Mouse (Mus musculus): ENCODE measurements at regions not wholly inside any gene's neighbourhood (a gene's known extent, or its start where the extent isn't known, plus 50 kb on each side); places are given as distances from the start of the nearest gene placed in this dataset.

DNA sequence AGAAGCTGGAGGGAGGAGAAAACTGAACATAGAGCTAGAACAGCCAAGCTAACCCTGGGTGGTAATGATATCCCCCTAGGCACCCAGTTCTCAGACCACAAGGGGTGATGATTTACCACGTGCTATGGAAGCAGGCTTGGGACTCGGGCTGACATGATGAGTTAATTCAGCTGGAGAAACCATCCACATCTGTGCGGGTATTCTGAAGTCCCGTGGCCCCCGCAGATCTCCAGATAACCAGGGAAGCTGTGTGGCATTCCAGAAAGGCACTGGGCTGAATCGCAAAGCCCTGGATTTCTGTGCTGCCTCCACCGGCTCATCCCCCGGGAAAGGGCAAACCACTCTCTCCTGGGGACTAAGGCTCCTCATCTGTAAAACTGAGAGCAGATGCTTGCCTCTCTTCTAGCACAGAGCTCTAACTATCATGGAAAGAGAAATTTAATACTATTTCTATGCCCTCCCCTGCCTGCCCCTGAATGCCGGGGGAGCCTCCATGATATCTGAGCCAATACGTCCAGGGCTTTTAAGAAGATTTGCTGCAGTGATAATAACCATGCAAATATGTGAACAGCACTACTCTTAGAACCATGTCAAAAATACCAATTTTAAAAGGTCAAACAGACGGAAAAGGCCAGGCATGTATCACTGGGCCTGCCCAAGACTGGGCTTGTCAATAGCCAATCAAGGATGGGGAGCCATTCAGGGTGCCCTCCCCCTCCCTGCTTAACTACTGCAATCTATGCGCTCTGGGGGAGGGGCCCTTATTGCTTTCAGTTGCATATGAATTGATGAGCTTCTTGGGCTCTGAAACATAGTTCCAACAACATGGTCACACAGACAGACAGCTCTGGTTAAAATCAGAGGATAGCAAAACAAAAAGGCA is 255.5 kb downstream of the Sox4 start:
- Histone ChIP-seq H3K4me2 (ENCODE audit: low read depth) (peak overlapping the region; percentile 12; the same call in 1 of the 2 replicates), H3K27me3 (ENCODE audit: control insufficient read depth, insufficient read depth, low read length) (no peaks in the 10 kb centered on the region), H3K4me1 (ENCODE audit: control insufficient read depth, insufficient read depth, low read length) (peaks cover 11% of the 10 kb centered on the region), H3K9ac (ENCODE audit: low read length) (no peak overlapping the region), H3K36me3 (ENCODE audit: control insufficient read depth, insufficient read depth, low read length) (no peaks in the 10 kb centered on the region), H3K27ac (ENCODE audit: low read depth, low read length) (peak overlapping the region; percentile 72), H3K9me3 (ENCODE audit: control insufficient read depth, low read length) (no peaks in the 10 kb centered on the region), H3K4me3 (ENCODE audit: low read depth, low read length) (no peak overlapping the region)
- ATAC-seq (ENCODE audit: insufficient read depth, low FRiP score, low TSS enrichment) (peak; percentile 65; the same call in 1 of the 2 replicates), DNase-seq (ENCODE audit: low spot score) (peak; percentile 47)
- 27% methylated on average over 12 of the region's 12 CpGs for WGBS

DNA sequence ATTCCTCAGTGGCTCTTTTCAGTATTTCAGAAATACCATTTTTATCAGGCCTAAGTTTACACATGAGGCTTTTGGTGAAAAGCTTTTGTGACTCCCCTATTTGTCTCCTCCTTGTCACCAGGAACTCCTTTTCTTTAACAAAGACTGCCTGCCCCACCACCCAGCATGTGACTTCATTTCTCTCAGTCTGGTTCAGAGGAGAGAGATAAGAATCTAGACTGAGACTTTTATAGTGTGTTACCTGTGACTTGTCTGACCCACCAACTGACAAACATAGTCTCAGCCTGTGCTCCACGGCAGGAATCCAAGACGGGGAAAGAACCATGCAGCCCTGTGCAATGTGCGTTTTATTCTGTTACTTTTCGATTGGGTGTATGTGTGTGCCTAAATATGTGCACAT is 260.4 kb downstream of the Sox4 start:
- H3K9me3 ChIP-seq (ENCODE audit: control insufficient read depth, low read length): no peaks in the 10 kb centered on the region
- H3K27ac ChIP-seq (ENCODE audit: low read depth, low read length): no peak overlapping the region
- H3K4me2 ChIP-seq (ENCODE audit: low read depth): no peak overlapping the region
- H3K36me3 ChIP-seq (ENCODE audit: control insufficient read depth, insufficient read depth, low read length): no peaks in the 10 kb centered on the region
- DNase-seq (ENCODE audit: low spot score) (no peak), ATAC-seq (ENCODE audit: insufficient read depth, low FRiP score, low TSS enrichment) (no peak)
- no peak overlapping the region for H3K4me3 ChIP-seq (ENCODE audit: low read depth, low read length)
- 67% methylated on average over 4 of the region's 4 CpGs for WGBS
- no peaks in the 10 kb centered on the region for H3K27me3 ChIP-seq (ENCODE audit: control insufficient read depth, insufficient read depth, low read length)
- H3K9ac ChIP-seq (ENCODE audit: low read length): no peak overlapping the region
- H3K4me1 ChIP-seq (ENCODE audit: control insufficient read depth, insufficient read depth, low read length): peaks cover 7% of the 10 kb centered on the region

DNA sequence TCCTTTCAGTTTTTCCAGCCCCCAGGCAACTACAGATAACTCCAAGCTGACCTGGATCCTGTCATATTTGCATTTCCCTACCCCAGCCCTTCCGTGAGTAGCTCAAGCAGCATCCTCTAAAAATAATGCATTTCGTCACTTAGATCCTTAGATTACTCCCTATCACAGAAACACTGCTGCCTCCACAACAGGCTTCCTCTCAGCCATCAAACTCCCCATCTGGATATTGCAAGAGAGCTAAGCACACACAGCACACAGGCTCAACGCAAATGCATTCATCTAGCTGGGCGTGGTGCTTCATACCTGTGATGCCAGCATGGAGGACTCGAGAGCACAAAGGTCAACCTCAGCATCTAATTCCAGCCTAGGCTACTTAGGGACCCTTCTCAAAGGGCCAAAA is 260.9 kb downstream of the Sox4 start:
- WGBS: 75% methylated on average over 5 of the region's 5 CpGs

DNA sequence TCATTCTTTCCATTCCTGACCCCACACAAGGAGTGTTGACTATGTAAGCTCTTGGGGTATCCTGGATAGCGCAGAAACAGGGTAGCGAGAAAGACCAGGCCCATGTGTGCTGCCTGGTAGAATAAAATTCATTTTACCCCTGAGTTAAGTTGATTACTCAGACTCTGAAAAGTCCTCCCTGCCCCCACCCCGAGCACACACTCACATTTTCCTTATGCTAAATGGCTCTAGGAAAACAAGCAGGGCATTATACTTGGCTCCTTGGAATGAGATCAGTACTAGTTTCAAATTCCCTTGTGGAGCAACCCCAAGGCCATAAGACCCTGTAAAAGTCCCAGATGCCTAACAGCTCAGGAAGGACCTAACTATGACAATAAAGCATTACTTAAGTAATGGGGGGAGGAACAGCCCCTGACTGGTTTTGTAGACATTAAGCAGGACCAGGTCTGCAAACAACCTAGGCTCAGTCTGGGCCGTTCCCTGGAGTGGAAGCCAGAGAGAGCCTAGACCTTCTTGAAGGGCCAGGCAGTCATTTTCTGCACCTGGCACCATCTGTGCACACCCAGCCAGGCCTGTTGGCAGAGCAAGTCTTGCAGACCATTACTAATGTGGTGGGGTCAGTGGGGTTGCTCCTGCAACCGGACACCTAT is 262.9 kb downstream of the Sox4 start:
- H3K27ac ChIP-seq (ENCODE audit: low read depth, low read length): no peak overlapping the region

More for the DNA sequence above, 260.9 kb downstream of the Sox4 start:
- no peaks in the 10 kb centered on the region for H3K27me3 ChIP-seq (ENCODE audit: control insufficient read depth, insufficient read depth, low read length)
- no peak for DNase-seq (ENCODE audit: low spot score)
- no peak overlapping the region for H3K4me2 ChIP-seq (ENCODE audit: low read depth)
- no peak for ATAC-seq (ENCODE audit: insufficient read depth, low FRiP score, low TSS enrichment)
- peaks cover 2% of the 10 kb centered on the region for H3K4me1 ChIP-seq (ENCODE audit: control insufficient read depth, insufficient read depth, low read length)
- H3K9me3 ChIP-seq (ENCODE audit: control insufficient read depth, low read length): no peaks in the 10 kb centered on the region
- H3K9ac ChIP-seq (ENCODE audit: low read length): no peak overlapping the region
- H3K36me3 ChIP-seq (ENCODE audit: control insufficient read depth, insufficient read depth, low read length): no peaks in the 10 kb centered on the region
- no peak overlapping the region for H3K4me3 ChIP-seq (ENCODE audit: low read depth, low read length)
- no peak overlapping the region for H3K27ac ChIP-seq (ENCODE audit: low read depth, low read length)

DNA sequence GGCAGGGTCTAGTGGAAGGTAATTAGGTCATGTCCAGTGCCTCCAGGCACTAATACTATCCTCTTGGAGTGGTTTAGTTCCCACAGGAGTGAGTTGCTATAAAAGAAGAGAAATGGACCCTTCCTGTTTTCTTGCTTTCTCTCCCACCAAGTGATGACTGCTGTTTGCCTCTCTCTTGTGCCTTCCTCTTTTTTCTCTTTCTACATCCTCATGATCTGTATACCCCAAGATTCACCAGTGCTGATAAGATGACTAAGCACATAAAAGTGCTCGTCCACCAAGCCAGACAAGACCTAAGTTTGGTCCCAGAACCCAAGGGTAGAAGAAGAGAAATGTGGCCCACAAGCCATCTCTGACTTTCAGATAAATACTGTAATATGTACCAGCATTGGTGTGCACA is 265.7 kb downstream of the Sox4 start:
- Histone ChIP-seq H3K4me1 (ENCODE audit: control insufficient read depth, insufficient read depth, low read length) (no peaks in the 10 kb centered on the region; the same call in 1 of the 2 replicates), H3K4me2 (ENCODE audit: low read depth) (no peak overlapping the region), H3K9me3 (ENCODE audit: control insufficient read depth, low read length) (no peaks in the 10 kb centered on the region), H3K27ac (ENCODE audit: low read depth, low read length) (no peak overlapping the region), H3K4me3 (ENCODE audit: low read depth, low read length) (no peak overlapping the region), H3K36me3 (ENCODE audit: control insufficient read depth, insufficient read depth, low read length) (no peaks in the 10 kb centered on the region), H3K9ac (ENCODE audit: low read length) (no peak overlapping the region), H3K27me3 (ENCODE audit: control insufficient read depth, insufficient read depth, low read length) (no peaks in the 10 kb centered on the region)
- WGBS: 80% methylated on average over 1 of the region's 1 CpGs
- ATAC-seq (ENCODE audit: insufficient read depth, low FRiP score, low TSS enrichment) (no peak), DNase-seq (ENCODE audit: low spot score) (no peak)

More for the DNA sequence above, 262.9 kb downstream of the Sox4 start:
- Histone ChIP-seq H3K9me3 (ENCODE audit: control insufficient read depth, low read length) (no peaks in the 10 kb centered on the region), H3K36me3 (ENCODE audit: control insufficient read depth, insufficient read depth, low read length) (no peaks in the 10 kb centered on the region), H3K27me3 (ENCODE audit: control insufficient read depth, insufficient read depth, low read length) (no peaks in the 10 kb centered on the region), H3K4me1 (ENCODE audit: control insufficient read depth, insufficient read depth, low read length) (no peaks in the 10 kb centered on the region; the same call in 1 of the 2 replicates), H3K4me3 (ENCODE audit: low read depth, low read length) (no peak overlapping the region), H3K9ac (ENCODE audit: low read length) (no peak overlapping the region), H3K4me2 (ENCODE audit: low read depth) (no peak overlapping the region)
- WGBS: 71% methylated on average over 5 of the region's 5 CpGs
- ATAC-seq (ENCODE audit: insufficient read depth, low FRiP score, low TSS enrichment) (no peak), DNase-seq (ENCODE audit: low spot score) (peak; percentile 40)

DNA sequence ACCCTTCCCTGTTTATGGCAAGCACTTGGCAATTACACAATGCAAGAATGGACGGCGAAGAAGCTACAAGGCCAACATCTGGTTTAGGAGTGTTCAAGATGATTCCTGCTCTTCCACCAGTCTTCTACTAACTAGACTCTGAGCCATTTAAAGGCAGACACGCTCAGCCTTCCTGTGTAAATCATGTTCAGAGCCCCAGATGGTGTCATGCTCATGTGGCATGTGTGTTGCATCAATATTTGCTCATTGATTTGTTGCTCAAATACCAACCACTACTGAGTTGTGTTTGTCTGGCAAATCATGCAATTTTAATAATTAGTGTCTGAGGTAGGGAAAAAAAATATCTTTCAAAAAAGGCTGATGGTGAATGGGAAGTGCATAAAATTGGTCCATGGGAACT is 269.2 kb downstream of the Sox4 start:
- Histone ChIP-seq H3K27me3 (ENCODE audit: control insufficient read depth, insufficient read depth, low read length) (no peaks in the 10 kb centered on the region), H3K9ac (ENCODE audit: low read length) (no peak overlapping the region), H3K27ac (ENCODE audit: low read depth, low read length) (no peak overlapping the region), H3K4me1 (ENCODE audit: control insufficient read depth, insufficient read depth, low read length) (no peaks in the 10 kb centered on the region), H3K36me3 (ENCODE audit: control insufficient read depth, insufficient read depth, low read length) (no peaks in the 10 kb centered on the region), H3K4me3 (ENCODE audit: low read depth, low read length) (no peak overlapping the region), H3K4me2 (ENCODE audit: low read depth) (no peak overlapping the region), H3K9me3 (ENCODE audit: control insufficient read depth, low read length) (no peaks in the 10 kb centered on the region)
- DNase-seq (ENCODE audit: low spot score): no peak
- no peak for ATAC-seq (ENCODE audit: insufficient read depth, low FRiP score, low TSS enrichment)
- 64% methylated on average over 3 of the region's 3 CpGs for WGBS

DNA sequence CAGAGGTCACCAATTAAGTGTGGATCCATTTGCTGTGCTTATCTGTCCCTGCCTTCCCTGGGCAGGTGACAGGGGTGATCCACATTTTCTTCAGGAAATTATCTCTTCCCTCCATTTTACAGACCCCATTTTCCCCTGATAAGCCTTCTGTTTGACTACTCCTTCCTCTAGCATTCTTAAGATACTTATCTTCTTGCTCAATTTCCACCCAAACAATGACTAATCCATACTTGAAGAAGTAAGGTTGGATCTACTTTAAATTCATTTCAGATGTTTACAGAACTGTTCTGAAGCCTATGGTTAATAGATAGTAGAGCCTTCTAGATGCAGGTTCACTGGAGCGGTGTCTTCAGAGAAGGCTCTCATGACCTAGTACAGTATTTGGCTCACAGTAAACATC is 273.2 kb downstream of the Sox4 start:
- H3K27me3 ChIP-seq (ENCODE audit: control insufficient read depth, insufficient read depth, low read length): no peaks in the 10 kb centered on the region
- H3K9ac ChIP-seq (ENCODE audit: low read length): no peak overlapping the region
- no peak for DNase-seq (ENCODE audit: low spot score)
- no peaks in the 10 kb centered on the region for H3K36me3 ChIP-seq (ENCODE audit: control insufficient read depth, insufficient read depth, low read length)
- H3K4me1 ChIP-seq (ENCODE audit: control insufficient read depth, insufficient read depth, low read length): no peaks in the 10 kb centered on the region
- no peak for ATAC-seq (ENCODE audit: insufficient read depth, low FRiP score, low TSS enrichment)
- 73% methylated on average over 1 of the region's 1 CpGs for WGBS
- no peak overlapping the region for H3K27ac ChIP-seq (ENCODE audit: low read depth, low read length)
- no peaks in the 10 kb centered on the region for H3K9me3 ChIP-seq (ENCODE audit: control insufficient read depth, low read length)
- H3K4me2 ChIP-seq (ENCODE audit: low read depth): no peak overlapping the region
- H3K4me3 ChIP-seq (ENCODE audit: low read depth, low read length): no peak overlapping the region

DNA sequence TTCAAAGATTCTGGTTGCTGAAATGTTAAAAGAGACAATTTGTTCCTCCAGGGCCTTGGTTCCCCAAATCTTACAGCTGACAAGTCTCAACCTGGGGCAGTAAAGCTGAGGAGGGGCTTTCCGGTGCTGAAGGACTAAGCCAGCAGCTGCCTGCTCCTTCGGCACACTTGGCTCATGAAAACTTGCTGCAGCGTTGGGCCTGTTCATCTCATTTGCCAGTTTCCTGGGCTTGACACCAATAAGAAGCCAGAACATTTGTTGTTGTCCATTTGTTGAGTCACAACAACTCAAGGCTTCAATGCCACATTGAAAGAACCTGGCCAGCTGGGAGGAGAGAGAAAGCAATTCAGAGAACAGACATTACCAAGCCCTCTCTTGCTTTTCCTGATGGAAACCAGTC is 279.9 kb downstream of the Sox4 start:
- H3K4me1 ChIP-seq (ENCODE audit: control insufficient read depth, insufficient read depth, low read length): peaks cover 5% of the 10 kb centered on the region; the same call in 1 of the 2 replicates
- H3K27me3 ChIP-seq (ENCODE audit: control insufficient read depth, insufficient read depth, low read length): no peaks in the 10 kb centered on the region
- H3K4me3 ChIP-seq (ENCODE audit: low read depth, low read length): no peak overlapping the region
- no peak overlapping the region for H3K4me2 ChIP-seq (ENCODE audit: low read depth)
- H3K9me3 ChIP-seq (ENCODE audit: control insufficient read depth, low read length): no peaks in the 10 kb centered on the region
- no peak for DNase-seq (ENCODE audit: low spot score)
- no peak overlapping the region for H3K9ac ChIP-seq (ENCODE audit: low read length)
- no peak overlapping the region for H3K27ac ChIP-seq (ENCODE audit: low read depth, low read length)
- WGBS: 63% methylated on average over 3 of the region's 3 CpGs
- H3K36me3 ChIP-seq (ENCODE audit: control insufficient read depth, insufficient read depth, low read length): no peaks in the 10 kb centered on the region
- no peak for ATAC-seq (ENCODE audit: insufficient read depth, low FRiP score, low TSS enrichment)

DNA sequence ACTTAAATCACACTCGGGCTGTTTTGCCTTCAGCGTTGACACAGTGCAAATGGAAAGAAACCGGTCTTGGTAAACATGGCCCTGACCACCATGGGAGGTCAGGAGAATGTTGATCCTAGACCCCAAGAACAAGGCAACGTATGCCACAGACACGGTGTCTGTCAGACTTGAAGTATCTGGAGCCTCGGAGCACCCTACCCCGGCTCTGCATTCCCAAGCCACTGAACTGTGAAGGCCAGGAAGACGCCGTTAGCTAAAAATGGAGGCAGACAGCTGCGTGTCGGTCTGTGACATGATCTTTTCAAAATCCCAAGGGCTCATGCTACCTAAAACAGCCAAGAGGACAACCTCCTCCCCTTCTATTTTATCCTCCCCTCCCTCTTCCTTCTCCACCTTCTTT is 282.0 kb downstream of the Sox4 start:
- ATAC-seq (ENCODE audit: insufficient read depth, low FRiP score, low TSS enrichment): no peak
- peaks cover 21% of the 10 kb centered on the region for H3K4me1 ChIP-seq (ENCODE audit: control insufficient read depth, insufficient read depth, low read length)
- no peak for DNase-seq (ENCODE audit: low spot score)
- no peaks in the 10 kb centered on the region for H3K36me3 ChIP-seq (ENCODE audit: control insufficient read depth, insufficient read depth, low read length)
- no peak overlapping the region for H3K4me3 ChIP-seq (ENCODE audit: low read depth, low read length)
- H3K4me2 ChIP-seq (ENCODE audit: low read depth): no peak overlapping the region
- no peaks in the 10 kb centered on the region for H3K27me3 ChIP-seq (ENCODE audit: control insufficient read depth, insufficient read depth, low read length)
- no peak overlapping the region for H3K27ac ChIP-seq (ENCODE audit: low read depth, low read length)
- 63% methylated on average over 11 of the region's 11 CpGs for WGBS
- H3K9ac ChIP-seq (ENCODE audit: low read length): no peak overlapping the region
- no peaks in the 10 kb centered on the region for H3K9me3 ChIP-seq (ENCODE audit: control insufficient read depth, low read length)
